Mouse (Mus musculus) testis, adult 2 months (tissue): Measurements from ENCODE around the gene Spg7.

Source experiments
- CTCF ChIP-seq: fragments of 200-500 bp; IDR thresholded peaks from 2 replicates; pipeline ENCODE4 v1.5.1; 2012; ENCODE audit warnings: low read depth, mild to moderate bottlenecking, inconsistent platforms, low read length, moderate library complexity; ENCODE audit not compliant: control insufficient read depth, insufficient read depth, insufficient replicate concordance
- POLR2A ChIP-seq: fragments of 200-500 bp; IDR thresholded peaks from 2 replicates; pipeline ENCODE4 v1.6.1; 2012; ENCODE audit warnings: low read depth, mild to moderate bottlenecking, inconsistent platforms, low read length, moderate library complexity; ENCODE audit not compliant: control insufficient read depth

DNA sequence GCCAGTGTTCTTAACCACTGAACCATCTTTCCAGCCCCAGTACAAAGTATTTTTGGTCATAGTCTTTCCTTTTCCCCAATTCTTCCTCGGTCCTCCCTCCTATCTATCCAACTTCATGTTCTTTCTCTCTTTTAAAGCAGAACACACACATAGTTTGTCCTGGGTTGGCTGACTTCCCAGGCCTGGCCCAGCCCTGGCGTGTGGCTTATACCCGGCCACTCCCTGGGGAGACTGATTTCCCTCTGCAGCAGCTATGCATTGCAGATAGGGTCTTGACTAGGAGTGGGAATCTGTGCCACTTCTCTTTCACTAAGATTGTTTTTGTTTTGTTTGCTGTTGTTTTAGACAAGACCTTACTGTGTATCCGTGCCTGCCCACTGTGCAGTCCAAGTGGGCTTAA lies 8.4 kb downstream of the Spg7 start:
- no peak for TF ChIP-seq CTCF
- no peak for TF ChIP-seq POLR2A
